Mouse (Mus musculus) small intestine, adult 2 months (tissue): ENCODE results near the gene L3hypdh. TPM values are rescaled to one million over a fixed set of nuclear protein-coding genes. Genes with fewer than 3 reads are reported as not detected.

Experiments used
- H3K27ac ChIP-seq: fragments of 200-500 bp; 2 replicates; pipeline ENCODE4 v1.5.1; 2012; ENCODE audit warnings: low read depth, low read length, control low read depth, inconsistent platforms; ENCODE audit not compliant: insufficient read depth
- H3K27me3 ChIP-seq: fragments of 200-500 bp; 2 replicates; pipeline ENCODE4 v1.6.1; 2012; ENCODE audit warnings: mild to moderate bottlenecking, moderate library complexity, low read length, inconsistent platforms; ENCODE audit not compliant: control insufficient read depth, insufficient read depth
- H3K36me3 ChIP-seq: fragments of 200-500 bp; 2 replicates; pipeline ENCODE4 v1.6.1; 2012; ENCODE audit warnings: mild to moderate bottlenecking, low read length, control low read depth, inconsistent platforms; ENCODE audit not compliant: control insufficient read depth, insufficient read depth
- H3K4me1 ChIP-seq: fragments of 200-500 bp; 2 replicates; pipeline ENCODE4 v1.6.1; 2012; ENCODE audit warnings: low read length, inconsistent platforms, mixed read lengths; ENCODE audit not compliant: control insufficient read depth, insufficient read depth, insufficient read length
- H3K4me3 ChIP-seq: fragments of 200-500 bp; 2 replicates; pipeline ENCODE4 v1.5.1; 2012; ENCODE audit warnings: low read depth, mild to moderate bottlenecking, control low read depth, inconsistent platforms, low read length, moderate library complexity
- CTCF ChIP-seq: fragments of 200-500 bp; IDR thresholded peaks from 2 replicates; pipeline ENCODE4 v1.5.1; 2012; ENCODE audit warnings: low read depth, mild to moderate bottlenecking, control low read depth, inconsistent platforms, low read length, moderate library complexity, mixed read lengths; ENCODE audit not compliant: insufficient replicate concordance, insufficient read length; ENCODE audit errors: extremely low read depth
- POLR2A ChIP-seq: fragments of 200-500 bp; IDR thresholded peaks from 2 replicates; pipeline ENCODE4 v1.6.1; 2012; ENCODE audit warnings: low read depth, mild to moderate bottlenecking, control low read depth, inconsistent platforms, low read length, moderate library complexity
- WGBS: fragments of 180-500 bp; shearing (Covaris S2); methylation state at CpG from one replicate; pipeline ENCODE4 v1.1.7; 2018; 5-methylcytosine and 5-hydroxymethylcytosine counted together
- polyA plus RNA-seq: library from polyadenylated mRNA; depleted of rRNA; stranded (reverse); fragments of >200 nt; gene quantifications from 2 replicates; pipeline ENCODE4 v1.2.3, GENCODE M21; 2012

L3hypdh gene
- polyA plus RNA-seq, 1 experiment, result 2.8 TPM

DNA sequence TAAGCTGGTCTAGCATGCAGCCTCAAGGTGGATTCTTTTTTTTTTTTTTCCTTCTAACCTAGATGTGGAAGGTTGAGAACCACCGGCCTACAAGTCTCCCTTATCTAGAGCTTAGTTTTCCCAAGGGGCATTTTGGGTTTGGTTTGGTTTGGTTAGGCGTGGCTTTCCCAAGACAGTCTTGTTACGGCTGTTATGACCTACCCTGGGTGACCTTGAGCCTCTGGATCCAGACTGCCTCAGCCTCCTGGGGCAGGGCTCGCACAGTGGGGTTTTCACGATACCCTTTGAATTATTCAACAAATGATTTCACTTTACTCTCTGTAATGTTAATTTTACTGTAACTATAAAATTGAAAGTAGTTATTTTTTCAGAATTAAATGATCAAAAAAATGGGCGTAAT is 17.5 kb upstream of the L3hypdh start:
- 62% methylated on average over 6 of the region's 6 CpGs for WGBS
- H3K36me3 ChIP-seq, result peaks cover 13% of the 10 kb centered on the region
- no peak for TF ChIP-seq CTCF
- TF ChIP-seq POLR2A, result no peak

DNA sequence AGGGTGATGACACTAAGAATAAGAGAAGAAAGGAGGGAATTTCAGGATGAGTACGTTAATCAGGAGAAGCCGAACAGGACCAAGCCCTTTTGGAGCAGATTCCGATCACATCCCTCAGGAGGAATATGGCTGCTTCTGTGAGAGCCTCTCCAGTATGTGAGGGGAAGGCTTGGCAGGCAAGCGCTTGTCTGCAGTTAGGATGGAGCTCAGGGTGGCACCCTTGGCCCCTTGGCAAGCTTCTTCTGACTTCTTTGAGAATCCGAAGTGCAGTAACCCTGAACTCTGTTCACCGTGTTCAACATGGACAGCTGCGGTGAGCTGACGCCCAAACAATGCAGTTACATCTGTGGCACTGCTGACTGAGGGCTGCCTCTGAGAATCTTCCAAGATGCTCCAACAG is 11.7 kb upstream of the L3hypdh start:
- TF ChIP-seq CTCF (no peak), POLR2A (no peak)
- H3K36me3 ChIP-seq, result peaks cover 56% of the 10 kb centered on the region
- WGBS, result 92% methylated on average over 8 of the region's 8 CpGs
- no peak overlapping the region for H3K27ac ChIP-seq
- no peaks in the 10 kb centered on the region for H3K27me3 ChIP-seq
- no peak overlapping the region for H3K4me3 ChIP-seq
- H3K4me1 ChIP-seq, result no peaks in the 10 kb centered on the region

More for the DNA sequence above, 17.5 kb upstream of the L3hypdh start:
- H3K4me3 ChIP-seq, result no peak overlapping the region
- H3K4me1 ChIP-seq, result no peaks in the 10 kb centered on the region; the same call in 1 of the 2 replicates
- H3K27ac ChIP-seq, result no peak overlapping the region
- H3K27me3 ChIP-seq, result no peaks in the 10 kb centered on the region

DNA sequence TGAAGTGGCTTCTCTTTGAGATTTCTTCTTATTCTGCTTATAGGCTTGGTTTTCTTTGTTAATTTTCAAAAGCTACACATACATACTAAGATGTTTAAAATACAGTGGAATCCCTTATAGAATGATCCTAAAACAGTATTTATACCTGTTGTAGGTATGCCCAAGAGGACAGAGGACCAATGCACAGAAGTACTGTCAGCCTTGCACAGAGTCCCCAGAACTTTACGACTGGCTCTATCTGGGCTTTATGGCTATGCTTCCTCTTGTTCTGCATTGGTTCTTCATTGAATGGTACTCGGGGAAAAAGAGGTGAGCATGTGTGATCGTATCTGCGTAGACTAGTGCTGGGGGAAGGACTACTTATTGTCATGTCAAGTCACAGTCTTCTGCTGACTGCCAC is 4.6 kb upstream of the L3hypdh start:
- H3K4me1 ChIP-seq, result 0 out of 2 replicates have a peak, but pooled peaks cover 1% of the 10 kb centered on the region
- no peak for TF ChIP-seq POLR2A
- no peak for TF ChIP-seq CTCF
- no peak overlapping the region for H3K27ac ChIP-seq
- peaks cover 27% of the 10 kb centered on the region for H3K36me3 ChIP-seq
- WGBS, result 80% methylated on average over 4 of the region's 4 CpGs
- H3K4me3 ChIP-seq, result no peak overlapping the region
- no peaks in the 10 kb centered on the region for H3K27me3 ChIP-seq

DNA sequence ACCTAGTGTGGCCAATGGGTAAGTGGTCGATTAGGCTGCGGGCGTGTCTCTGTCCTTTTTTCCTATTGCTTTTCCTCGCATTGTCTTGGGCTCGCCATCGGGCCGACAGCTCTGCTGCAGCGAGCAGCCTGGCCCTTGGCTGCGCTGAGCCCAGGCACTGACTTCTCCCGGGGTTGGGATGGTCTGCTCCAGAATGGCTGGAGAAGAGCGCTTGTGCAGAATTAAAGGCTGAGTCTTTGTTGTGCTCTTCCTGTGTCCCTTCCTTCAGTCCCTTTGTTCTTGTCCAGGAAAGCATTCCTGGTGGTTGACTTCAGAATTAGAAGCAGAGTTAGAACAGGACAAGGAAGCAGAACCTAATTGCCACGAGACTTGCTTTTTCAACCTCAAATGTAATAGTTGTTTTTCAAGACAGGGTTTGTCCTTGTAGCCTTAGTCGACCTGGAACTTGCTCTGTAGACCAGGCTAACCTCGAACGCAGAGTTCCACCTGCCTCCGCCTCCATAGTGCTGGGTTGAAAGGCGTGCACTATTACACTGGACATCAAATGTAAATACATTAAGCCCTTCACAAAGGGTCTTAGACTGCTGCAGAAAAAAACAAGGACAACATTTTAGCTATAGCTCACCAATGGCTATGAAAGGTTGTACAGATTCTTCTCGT is 1.1 kb upstream of the L3hypdh start:
- TF ChIP-seq CTCF (no peak), POLR2A (no peak)
- no peaks in the 10 kb centered on the region for H3K27me3 ChIP-seq
- H3K27ac ChIP-seq, result peak overlapping the region; percentile 92
- peaks cover 7% of the 10 kb centered on the region for H3K4me1 ChIP-seq
- H3K36me3 ChIP-seq, result peaks cover 4% of the 10 kb centered on the region
- 2% methylated on average over 18 of the region's 18 CpGs for WGBS
- peak overlapping the region; percentile 68 for H3K4me3 ChIP-seq

DNA sequence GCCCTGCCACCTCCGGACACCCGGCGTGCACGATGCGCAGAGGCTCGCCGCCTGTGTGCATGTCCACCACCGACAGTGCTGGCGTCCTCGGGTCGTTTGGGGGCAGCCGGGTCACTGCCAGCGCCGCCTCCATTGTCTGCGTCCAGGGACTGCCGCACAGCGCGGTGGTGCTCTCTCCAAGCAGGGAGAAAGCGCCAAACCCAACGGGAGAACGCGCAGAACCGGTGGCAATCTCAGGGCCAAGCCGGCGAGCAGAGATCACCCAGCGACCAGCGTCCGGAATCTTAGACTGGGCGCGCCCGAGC is 263 bp downstream of the L3hypdh start:
- no peaks in the 10 kb centered on the region for H3K27me3 ChIP-seq
- H3K27ac ChIP-seq, result peak overlapping the region; percentile 38; the same call in 1 of the 2 replicates
- H3K4me1 ChIP-seq, result peaks cover 7% of the 10 kb centered on the region
- H3K36me3 ChIP-seq, result peaks cover under 1% of the 10 kb centered on the region; the same call in 1 of the 2 replicates
- TF ChIP-seq CTCF (no peak), POLR2A (no peak)
- H3K4me3 ChIP-seq, result peak overlapping the region; percentile 80
- 0% methylated on average over 31 of the region's 31 CpGs for WGBS

DNA sequence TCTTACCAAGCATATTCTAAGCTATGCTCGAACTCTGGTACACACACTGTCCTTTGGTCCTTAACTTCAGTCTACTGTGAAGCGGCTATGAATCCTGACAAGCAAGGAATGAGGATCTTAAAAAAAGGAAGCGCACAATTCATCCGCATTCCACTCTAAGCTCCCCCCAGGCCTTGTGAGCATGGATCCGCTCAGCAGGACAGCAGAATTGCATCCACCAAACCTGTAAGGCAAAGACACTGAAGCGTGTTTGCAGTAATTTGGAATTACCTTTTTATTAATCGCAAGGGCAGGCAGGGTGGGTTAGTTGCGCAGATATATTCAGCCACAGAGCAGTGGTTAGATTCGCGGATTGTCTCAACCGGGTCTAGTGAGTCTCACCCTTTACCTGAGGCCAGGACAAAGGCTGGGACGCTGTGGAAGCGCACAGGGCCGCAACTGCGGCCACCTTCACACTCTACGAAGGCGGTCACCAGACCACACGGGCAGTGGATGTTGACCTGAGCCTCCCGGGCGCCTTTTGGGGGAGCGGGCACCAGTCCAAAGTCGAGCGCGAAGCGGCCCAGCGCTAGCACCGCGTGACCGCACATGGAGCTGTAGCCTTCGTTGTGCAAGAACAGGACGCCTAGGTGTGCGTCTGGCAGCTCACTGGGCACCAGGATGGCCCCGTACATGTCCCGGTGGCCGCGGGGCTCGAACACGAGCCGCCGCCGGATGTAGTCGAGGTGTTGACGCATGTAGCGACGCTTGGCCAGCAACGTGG is 797 bp downstream of the L3hypdh start:
- TF ChIP-seq CTCF (no peak), POLR2A (no peak)
- no peaks in the 10 kb centered on the region for H3K36me3 ChIP-seq
- WGBS, result 6% methylated on average over 46 of the region's 46 CpGs
- peaks cover 7% of the 10 kb centered on the region for H3K4me1 ChIP-seq
- H3K27ac ChIP-seq, result peak overlapping the region; percentile 38; the same call in 1 of the 2 replicates
- no peaks in the 10 kb centered on the region for H3K27me3 ChIP-seq
- peak overlapping the region; percentile 80 for H3K4me3 ChIP-seq

DNA sequence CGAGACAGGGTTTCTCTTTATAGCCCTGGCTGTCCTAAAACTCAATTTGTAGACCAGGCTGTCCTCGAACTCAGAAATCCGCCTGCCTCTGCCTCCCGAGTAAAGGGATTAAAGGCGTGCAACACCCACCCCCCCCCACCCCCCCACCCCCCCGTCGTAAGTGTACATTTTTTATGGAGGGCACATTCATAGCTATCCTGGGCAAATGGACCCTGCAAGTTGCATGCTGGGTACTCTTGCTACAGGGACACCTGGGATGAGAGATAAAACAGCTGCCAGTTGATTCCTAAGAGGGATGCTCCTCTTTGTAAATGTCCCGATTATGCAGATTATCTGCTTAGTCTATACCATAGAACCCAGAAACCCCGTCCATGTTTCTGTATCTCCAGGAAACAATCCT is 2.0 kb downstream of the L3hypdh start:
- Histone ChIP-seq H3K36me3 (no peaks in the 10 kb centered on the region), H3K27me3 (no peaks in the 10 kb centered on the region), H3K4me3 (no peak overlapping the region), H3K27ac (no peak overlapping the region), H3K4me1 (peaks cover 7% of the 10 kb centered on the region)
- TF ChIP-seq POLR2A (no peak), CTCF (no peak)
- WGBS, result 71% methylated on average over 9 of the region's 9 CpGs

DNA sequence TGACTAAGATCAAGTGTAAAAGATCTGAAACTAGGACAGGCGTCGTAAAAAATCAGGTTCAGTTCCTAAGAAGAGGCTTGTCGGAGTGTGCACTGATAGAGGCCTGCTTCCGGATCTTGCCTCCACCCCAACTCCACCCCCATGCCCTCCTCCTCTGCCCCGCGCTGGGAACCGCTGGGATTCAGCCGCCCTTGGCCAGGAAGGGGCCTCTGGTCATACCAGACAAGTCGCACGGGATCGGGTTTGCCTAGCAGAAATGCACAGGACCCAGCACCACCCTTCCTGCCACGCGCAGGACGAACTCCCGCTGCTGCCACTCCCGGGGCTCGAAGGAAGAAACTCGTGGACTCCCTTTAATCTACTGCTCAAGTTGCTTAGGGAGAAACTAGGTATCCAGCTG is 2.9 kb downstream of the L3hypdh start:
- H3K4me1 ChIP-seq, result peaks cover 7% of the 10 kb centered on the region
- H3K27me3 ChIP-seq, result no peaks in the 10 kb centered on the region
- H3K36me3 ChIP-seq, result no peaks in the 10 kb centered on the region
- TF ChIP-seq CTCF (no peak), POLR2A (no peak)
- no peak overlapping the region for H3K27ac ChIP-seq
- 19% methylated on average over 18 of the region's 18 CpGs for WGBS
- H3K4me3 ChIP-seq, result peak overlapping the region; percentile 61
